Mouse (Mus musculus) stomach, embryonic 14.5 days (tissue): ENCODE results near the gene Pnmal2. TPM values are rescaled to one million over a fixed set of nuclear protein-coding genes. Genes with fewer than 3 reads are reported as not detected.

Experiments used
- ATAC-seq: fragments of 200-750 bp; cut with Nextera tagmentation; 2 replicates; pipeline ENCODE4 v1.8.0; 2017; ENCODE audit warnings: low read depth, moderate TSS enrichment; ENCODE audit not compliant: insufficient number of reproducible peaks, insufficient read depth, low FRiP score
- H3K27ac ChIP-seq: fragments of 300-500 bp; sonication (generic); 2 replicates; pipeline ENCODE4 v1.5.1; 2014; ENCODE audit warnings: mild to moderate bottlenecking, low read length, moderate library complexity, mixed read lengths
- H3K27me3 ChIP-seq: fragments of 300-500 bp; sonication (generic); 2 replicates; pipeline ENCODE4 v1.6.1; 2014; ENCODE audit warnings: low read length, control low read depth, mixed read lengths; ENCODE audit not compliant: control insufficient read depth, insufficient read depth
- H3K36me3 ChIP-seq: fragments of 300-500 bp; sonication (generic); 2 replicates; pipeline ENCODE4 v1.6.1; 2014; ENCODE audit warnings: mild to moderate bottlenecking, control low read depth, low read length, moderate library complexity, mixed read lengths; ENCODE audit not compliant: control insufficient read depth, insufficient read depth
- H3K4me1 ChIP-seq: fragments of 300-500 bp; sonication (generic); 2 replicates; pipeline ENCODE4 v1.6.1; 2014; ENCODE audit warnings: low read length, control low read depth, mixed read lengths; ENCODE audit not compliant: control insufficient read depth, insufficient read depth
- H3K4me2 ChIP-seq: fragments of 300-500 bp; sonication (generic); replicated peaks from 2 replicates; pipeline ENCODE4 v1.6.1; 2014; ENCODE audit warnings: low read depth, low read length, control low read depth
- H3K4me3 ChIP-seq: fragments of 300-500 bp; sonication (generic); 2 replicates; pipeline ENCODE4 v1.5.1; 2014; ENCODE audit warnings: low read depth, low read length, control low read depth
- H3K9ac ChIP-seq: fragments of 300-500 bp; sonication (generic); replicated peaks from 2 replicates; pipeline ENCODE4 v1.6.1; 2014; ENCODE audit warnings: low read depth, mild to moderate bottlenecking, control low read depth, low read length, moderate library complexity, mixed read lengths
- H3K9me3 ChIP-seq: fragments of 300-500 bp; sonication (generic); 2 replicates; pipeline ENCODE4 v1.6.1; 2016; ENCODE audit warnings: low read depth, low read length, control low read depth; ENCODE audit not compliant: control insufficient read depth
- WGBS: fragments of 180-500 bp; shearing (Covaris S2); extraction: QIAGEN DNeasy Blood & Tissue Kit; methylation state at CpG from one replicate; pipeline ENCODE4 v1.1.7; 2014; 5-methylcytosine and 5-hydroxymethylcytosine counted together
- polyA plus RNA-seq: library from polyadenylated mRNA; unstranded; fragments of >200 nt; fragmentation: Nextera tagmentation; extraction: Ambion mirVana; gene quantifications from 2 replicates; pipeline ENCODE4 v1.2.1, GENCODE M21; 2014

The Pnmal2 gene
- polyA plus RNA-seq, 1 experiment from 2014 or later: 8.8 TPM

DNA sequence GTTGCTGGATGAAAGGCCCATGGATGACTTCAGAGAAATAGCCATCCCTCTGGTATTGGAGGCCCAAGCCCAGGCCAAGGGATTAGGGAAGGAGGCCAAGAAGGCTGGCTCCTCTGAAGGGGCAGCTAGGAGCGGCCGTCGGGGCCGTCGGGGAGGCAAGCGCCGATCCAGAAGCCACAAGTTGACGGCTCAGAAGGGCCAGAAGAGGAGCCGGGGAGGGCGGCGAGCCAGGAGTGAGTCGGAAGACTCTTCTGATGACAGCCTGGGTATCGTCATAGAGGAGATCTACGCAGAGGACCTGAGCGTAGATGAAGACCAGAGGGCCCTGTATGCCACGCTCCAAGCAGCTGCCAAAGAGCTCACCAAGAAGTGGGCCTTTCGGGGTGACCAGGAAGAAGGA, 937 bp downstream of the Pnmal2 start:
- Histone ChIP-seq H3K4me1 (peaks cover 45% of the 10 kb centered on the region), H3K9me3 (no peaks in the 10 kb centered on the region), H3K4me3 (peak overlapping the region; percentile 46), H3K9ac (peak overlapping the region; percentile 49), H3K27me3 (peaks cover 20% of the 10 kb centered on the region), H3K36me3 (no peaks in the 10 kb centered on the region), H3K27ac (no peak overlapping the region), H3K4me2 (peak overlapping the region; percentile 82)
- ATAC-seq: no peak
- WGBS: 27% methylated on average over 17 of the region's 17 CpGs

DNA sequence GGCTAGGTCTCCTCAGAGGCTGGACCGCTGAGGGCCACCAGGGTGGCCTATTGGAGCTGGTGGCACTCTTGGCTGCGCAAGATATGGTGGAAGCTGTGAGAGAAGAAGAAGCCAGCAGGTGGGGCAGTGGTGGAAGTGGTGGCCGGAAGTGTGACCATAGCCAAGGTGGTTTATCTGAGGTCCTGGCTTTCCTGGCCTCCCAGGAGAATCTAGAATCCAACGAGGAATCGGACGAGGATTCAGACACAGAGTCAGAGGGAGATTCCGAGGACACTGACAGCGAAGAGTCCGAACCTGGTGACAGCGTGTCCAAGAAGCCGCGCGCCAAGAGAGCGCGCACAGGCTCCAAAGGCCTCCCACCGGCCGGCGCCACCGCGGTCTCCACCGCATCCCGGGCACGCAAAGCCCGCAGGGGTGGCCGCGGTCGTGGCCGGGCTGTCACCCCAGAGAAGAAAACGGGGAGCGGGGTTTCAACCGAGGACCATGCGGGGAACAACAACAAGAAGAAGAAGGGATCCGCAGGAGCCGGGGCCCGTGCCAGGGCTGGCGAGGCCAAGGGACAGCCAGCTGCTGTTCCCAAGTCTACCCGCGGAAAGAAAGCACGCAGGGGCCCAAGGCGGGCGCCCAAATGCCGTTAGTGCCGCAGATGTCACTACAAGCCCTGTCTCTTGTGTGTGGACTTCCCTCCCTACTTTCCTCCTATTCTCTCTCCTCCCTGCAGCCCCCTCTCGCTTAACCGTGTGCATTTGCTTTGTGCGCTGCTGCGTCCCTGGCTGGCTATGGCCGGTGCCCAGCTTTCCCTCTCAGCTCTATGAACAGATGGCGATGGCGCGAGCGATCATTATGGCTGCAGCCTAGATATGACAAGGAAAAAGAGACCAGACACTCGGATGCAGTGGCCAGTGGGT, 2.2 kb downstream of the Pnmal2 start:
- Histone ChIP-seq H3K27me3 (peaks cover 20% of the 10 kb centered on the region), H3K9me3 (no peaks in the 10 kb centered on the region), H3K27ac (no peak overlapping the region), H3K4me2 (peak overlapping the region; percentile 59), H3K4me1 (peaks cover 43% of the 10 kb centered on the region), H3K36me3 (no peaks in the 10 kb centered on the region), H3K4me3 (peak overlapping the region; percentile 31), H3K9ac (peak overlapping the region; percentile 25; the same call in 1 of the 2 replicates)
- WGBS: 13% methylated on average over 53 of the region's 53 CpGs
- no peak for ATAC-seq

DNA sequence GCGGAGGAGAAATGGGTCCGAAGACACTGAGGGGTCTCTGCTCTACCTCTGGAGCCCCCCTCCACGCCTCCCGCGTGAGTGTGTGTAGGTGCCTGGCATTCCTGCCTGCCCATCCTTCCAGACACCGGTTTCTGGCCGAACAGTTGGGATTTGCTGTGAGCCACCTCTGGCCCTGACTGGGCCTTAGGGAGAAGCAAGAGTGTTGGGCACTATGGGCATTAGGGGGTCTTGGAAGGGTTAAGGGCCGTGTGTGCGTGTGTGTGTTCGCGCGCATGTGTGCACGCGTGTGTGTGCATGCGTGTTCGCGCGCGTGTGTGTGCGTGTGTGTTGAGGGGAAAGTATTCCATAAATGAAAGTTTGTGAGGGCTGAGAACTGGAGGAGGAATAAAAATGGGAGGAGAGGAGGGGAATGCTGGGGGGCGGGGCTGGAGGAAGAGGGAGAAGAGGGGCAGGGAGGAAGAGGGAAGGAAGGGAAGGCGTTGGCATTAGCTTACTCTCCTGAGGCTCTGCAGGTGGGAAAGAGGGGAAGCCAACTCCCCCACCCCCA, 2.9 kb downstream of the Pnmal2 start:
- H3K4me3 ChIP-seq: peak overlapping the region; percentile 31
- H3K27me3 ChIP-seq: peaks cover 20% of the 10 kb centered on the region
- 17% methylated on average over 22 of the region's 22 CpGs for WGBS
- 0 out of 2 replicates have a peak overlapping the region, but pooled peaks have one; percentile 16 for H3K27ac ChIP-seq
- no peak for ATAC-seq
- no peaks in the 10 kb centered on the region for H3K9me3 ChIP-seq
- H3K9ac ChIP-seq: no peak overlapping the region
- no peaks in the 10 kb centered on the region for H3K36me3 ChIP-seq
- H3K4me2 ChIP-seq: peak overlapping the region; percentile 59
- peaks cover 43% of the 10 kb centered on the region for H3K4me1 ChIP-seq

DNA sequence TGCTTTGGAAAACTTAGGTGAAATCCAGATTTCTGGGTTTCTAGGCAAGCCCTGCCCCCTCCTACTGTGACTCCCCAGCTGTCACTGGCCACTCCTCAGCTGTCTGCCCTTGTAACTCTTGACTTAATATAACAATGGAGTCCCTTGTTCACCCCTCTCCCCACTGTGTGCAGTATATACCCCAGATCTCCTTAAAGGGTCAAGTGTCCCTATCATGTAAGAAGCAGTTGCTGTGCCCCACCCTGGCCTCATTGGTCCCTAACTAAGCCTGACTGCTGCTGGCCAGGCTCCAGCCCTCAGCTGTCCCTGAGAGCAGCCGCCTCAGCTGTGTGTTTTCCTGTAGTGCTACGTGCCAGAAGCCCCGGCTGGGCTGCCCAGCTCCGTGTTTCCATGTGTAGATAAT, 3.5 kb downstream of the Pnmal2 start:
- no peaks in the 10 kb centered on the region for H3K36me3 ChIP-seq
- H3K4me3 ChIP-seq: 0 out of 2 replicates have a peak overlapping the region, but pooled peaks have one; percentile 31
- H3K27ac ChIP-seq: peak overlapping the region; percentile 39; the same call in 1 of the 2 replicates
- no peaks in the 10 kb centered on the region for H3K9me3 ChIP-seq
- peaks cover 43% of the 10 kb centered on the region for H3K4me1 ChIP-seq
- H3K9ac ChIP-seq: no peak overlapping the region
- peak overlapping the region; percentile 59 for H3K4me2 ChIP-seq
- 12% methylated on average over 4 of the region's 4 CpGs for WGBS
- ATAC-seq: no peak
- H3K27me3 ChIP-seq: peaks cover 20% of the 10 kb centered on the region

DNA sequence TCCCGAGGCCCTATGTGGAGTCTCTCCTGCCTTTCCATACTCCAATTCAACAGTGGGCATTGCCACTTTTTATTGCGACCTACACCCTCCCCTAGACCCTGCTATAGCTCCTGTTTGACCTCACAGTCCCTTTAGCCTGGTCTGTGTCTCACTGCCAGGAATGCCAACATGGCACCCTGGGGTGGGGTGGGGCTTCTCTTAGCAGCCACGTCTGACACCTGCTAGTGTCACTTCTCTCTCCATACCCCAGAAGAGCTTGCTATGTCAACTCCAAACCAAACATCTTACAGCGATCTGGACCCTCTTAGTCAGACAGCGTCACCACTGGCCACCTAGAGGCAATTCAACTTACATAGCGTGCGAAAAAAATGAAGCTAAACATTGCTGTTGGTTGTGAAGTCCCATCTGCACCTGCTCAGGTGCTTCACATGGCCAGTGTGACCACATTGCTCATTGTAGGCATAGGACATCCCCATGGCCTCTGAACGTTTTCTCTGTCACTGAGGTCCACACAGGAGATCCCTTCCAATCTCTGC, 4.5 kb downstream of the Pnmal2 start:
- H3K4me2 ChIP-seq: no peak overlapping the region
- H3K36me3 ChIP-seq: no peaks in the 10 kb centered on the region
- no peak overlapping the region for H3K27ac ChIP-seq
- H3K4me1 ChIP-seq: peaks cover 40% of the 10 kb centered on the region
- ATAC-seq: no peak
- no peak overlapping the region for H3K4me3 ChIP-seq
- no peak overlapping the region for H3K9ac ChIP-seq
- no peaks in the 10 kb centered on the region for H3K9me3 ChIP-seq
- H3K27me3 ChIP-seq: peaks cover 20% of the 10 kb centered on the region
- 63% methylated on average over 8 of the region's 8 CpGs for whole genome bisulfite sequencing

DNA sequence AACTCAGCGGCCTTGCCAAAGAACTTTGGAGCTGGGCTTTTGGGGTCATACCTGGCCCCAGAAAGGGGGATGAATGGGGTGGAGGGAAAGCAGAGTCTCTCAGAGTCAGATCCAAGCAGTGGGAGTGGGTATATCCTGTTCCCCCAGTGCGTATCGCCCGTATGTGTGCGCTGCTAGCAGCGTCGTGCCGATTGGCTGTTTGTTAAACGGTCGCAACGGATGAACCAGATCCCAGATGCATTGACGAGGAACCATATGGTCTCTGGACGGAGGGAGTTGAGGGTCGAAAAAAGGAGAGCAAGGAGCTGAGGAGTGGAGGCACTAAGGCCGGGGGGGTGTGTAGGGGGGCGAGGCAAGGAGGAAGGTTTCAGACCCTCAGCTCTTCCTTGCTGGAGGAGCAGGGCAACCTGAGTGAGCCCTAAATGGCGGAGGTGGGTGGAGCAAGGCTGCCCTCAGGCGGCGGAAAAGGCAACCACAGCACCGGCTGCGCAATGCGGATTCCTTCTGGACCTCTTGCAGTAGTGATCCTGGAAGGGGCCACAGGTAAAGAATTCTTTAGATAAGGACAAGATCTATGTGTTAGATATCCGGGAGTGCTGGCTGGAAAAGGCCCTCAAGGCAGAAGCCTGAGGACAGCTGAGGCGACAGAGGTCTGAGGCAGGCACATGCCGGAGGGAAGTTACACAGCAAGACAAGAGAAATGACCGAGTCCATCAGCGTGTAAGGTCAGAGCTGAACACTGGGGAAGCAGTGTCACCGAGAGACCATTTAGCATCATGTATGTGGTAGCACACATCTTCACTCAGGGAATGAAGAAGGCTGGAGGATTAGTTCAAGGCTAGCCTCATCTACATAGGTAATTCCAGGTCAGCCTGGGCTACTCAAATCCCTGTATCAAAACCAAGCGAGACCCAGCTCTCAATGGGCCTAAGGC, 5.7 kb downstream of the Pnmal2 start:
- H3K4me1 ChIP-seq: peaks cover 34% of the 10 kb centered on the region
- peak; percentile 59 for ATAC-seq
- peak overlapping the region; percentile 13; the same call in 1 of the 2 replicates for H3K4me3 ChIP-seq
- no peak overlapping the region for H3K9ac ChIP-seq
- WGBS: 11% methylated on average over 29 of the region's 29 CpGs
- peaks cover 16% of the 10 kb centered on the region for H3K27me3 ChIP-seq
- H3K9me3 ChIP-seq: no peaks in the 10 kb centered on the region
- H3K36me3 ChIP-seq: no peaks in the 10 kb centered on the region
- no peak overlapping the region for H3K27ac ChIP-seq
- H3K4me2 ChIP-seq: peak overlapping the region; percentile 42

DNA sequence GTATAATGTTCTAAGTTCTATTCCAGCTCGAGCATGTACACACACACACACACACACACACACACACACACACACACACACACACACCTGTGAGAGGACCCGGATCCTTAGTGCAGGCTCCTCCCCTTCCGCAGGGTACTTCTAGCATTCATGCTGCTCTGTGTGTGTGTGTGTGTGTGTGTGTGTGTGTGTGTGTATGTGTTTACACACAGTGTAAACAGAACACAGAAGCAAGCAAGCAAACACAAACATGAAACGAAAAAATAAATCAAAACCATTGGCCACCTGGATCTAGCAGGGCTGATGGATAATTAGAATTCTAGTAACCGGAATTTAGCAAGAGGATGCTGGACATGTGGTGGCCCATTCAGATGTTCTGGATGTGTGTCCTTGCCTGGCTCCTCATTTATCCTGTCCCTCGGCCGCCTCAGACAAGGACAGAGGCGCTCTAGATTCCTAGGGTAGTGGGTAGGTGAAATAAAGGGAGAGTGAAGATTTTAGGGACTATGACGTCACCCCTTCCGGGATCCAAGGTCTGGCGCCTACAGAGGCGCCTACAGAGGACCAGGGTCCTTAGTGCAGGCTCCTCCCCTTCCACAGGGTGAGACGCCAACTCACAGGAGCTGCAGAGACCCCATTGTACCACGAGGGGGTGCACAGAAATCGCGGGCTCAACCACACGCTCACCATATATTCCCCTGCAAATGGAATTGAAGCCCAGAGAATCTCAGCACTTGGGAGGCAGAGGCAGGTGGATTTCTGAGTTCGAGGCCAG, 6.6 kb downstream of the Pnmal2 start:
- Histone ChIP-seq H3K27me3 (peaks cover 11% of the 10 kb centered on the region), H3K9me3 (no peaks in the 10 kb centered on the region), H3K9ac (no peak overlapping the region), H3K27ac (no peak overlapping the region), H3K4me1 (peaks cover 25% of the 10 kb centered on the region), H3K4me3 (no peak overlapping the region), H3K36me3 (no peaks in the 10 kb centered on the region), H3K4me2 (no peak overlapping the region)
- ATAC-seq: peak; percentile 64; the same call in 1 of the 2 replicates
- WGBS: 28% methylated on average over 18 of the region's 18 CpGs
